Mouse (Mus musculus) kidney, embryonic 14.5 days (tissue): Measurements from ENCODE around the gene Kdm4b. TPM values are rescaled to one million over a fixed set of nuclear protein-coding genes. Genes with fewer than 3 reads are reported as not detected.
A peak's percentile ranks its signal among the peaks of the same experiment; 100 is the strongest.

Source experiments
- ATAC-seq: fragments of 200-750 bp; cut with Nextera tagmentation; 2 replicates; pipeline ENCODE4 v1.8.0; 2017; ENCODE audit warnings: moderate number of reproducible peaks, mild to moderate bottlenecking, moderate TSS enrichment, moderate library complexity; ENCODE audit not compliant: low FRiP score, low TSS enrichment
- H3K27ac ChIP-seq: fragments of 300-500 bp; sonication (generic); 2 replicates; pipeline ENCODE4 v1.5.1; 2014; ENCODE audit warnings: low read depth, mild to moderate bottlenecking, low read length, moderate library complexity, mixed read lengths
- H3K27me3 ChIP-seq: fragments of 300-500 bp; sonication (generic); 2 replicates; pipeline ENCODE4 v1.6.1; 2014; ENCODE audit warnings: mild to moderate bottlenecking, low read length; ENCODE audit not compliant: control insufficient read depth, insufficient read depth
- H3K36me3 ChIP-seq: fragments of 300-500 bp; sonication (generic); 2 replicates; pipeline ENCODE4 v1.6.1; 2014; ENCODE audit warnings: low read length, mixed read lengths; ENCODE audit not compliant: control insufficient read depth, insufficient read depth
- H3K4me1 ChIP-seq: fragments of 300-500 bp; sonication (generic); 2 replicates; pipeline ENCODE4 v1.6.1; 2014; ENCODE audit warnings: low read length, mixed read lengths; ENCODE audit not compliant: control insufficient read depth, insufficient read depth
- H3K4me2 ChIP-seq: fragments of 300-500 bp; sonication (generic); replicated peaks from 2 replicates; pipeline ENCODE4 v1.6.1; 2014; ENCODE audit warnings: low read depth, mild to moderate bottlenecking, low read length
- H3K4me3 ChIP-seq: fragments of 300-500 bp; sonication (generic); 2 replicates; pipeline ENCODE4 v1.5.1; 2014; ENCODE audit warnings: mild to moderate bottlenecking, low read length
- H3K9ac ChIP-seq: fragments of 300-500 bp; sonication (generic); 2 replicates; pipeline ENCODE4 v1.6.1; 2014; ENCODE audit warnings: low read depth, mild to moderate bottlenecking, low read length, moderate library complexity
- H3K9me3 ChIP-seq: fragments of 300-500 bp; sonication (generic); 2 replicates; pipeline ENCODE4 v1.6.1; 2016; ENCODE audit warnings: low read length; ENCODE audit not compliant: control insufficient read depth
- WGBS: fragments of 180-500 bp; shearing (Covaris S2); extraction: QIAGEN DNeasy Blood & Tissue Kit; methylation state at CpG from one replicate; pipeline ENCODE4 v1.1.7; 2014; 5-methylcytosine and 5-hydroxymethylcytosine counted together
- polyA plus RNA-seq: library from polyadenylated mRNA; unstranded; fragments of >200 nt; fragmentation: Nextera tagmentation; extraction: Ambion mirVana; gene quantifications from 2 replicates; pipeline ENCODE4 v1.2.1, GENCODE M21; 2014

Gene Kdm4b
- 22.9 and 33.3 TPM in 2 replicates for polyA plus RNA-seq

GRCm38 (mm10) chr17:56325450-56326152 is at the start of gene Kdm4b:
TSS of gene Kdm4b (plus strand) at chr17:56326062.
- Histone ChIP-seq H3K27me3 (no peaks in the 10 kb centered on the region), H3K4me3 (peak within 1 kb of the TSS; percentile 89), H3K9me3 (no peaks in the 10 kb centered on the region), H3K4me1 (peaks cover 15% of the 10 kb centered on the region), H3K36me3 (peaks cover 24% of the 10 kb centered on the region), H3K27ac (peak within 1 kb of the TSS; percentile 85), H3K9ac (peak within 1 kb of the TSS; percentile 95), H3K4me2 (peak within 1 kb of the TSS; percentile 94)
- peak; percentile 99 for ATAC-seq
- WGBS = under 1% methylated on average over 49 of the region's 57 CpGs

- Histone ChIP-seq H3K27me3 (no peaks in the 10 kb centered on the region), H3K27ac (peak within 1 kb of the TSS; percentile 85), H3K9ac (peak within 1 kb of the TSS; percentile 65), H3K4me1 (no peaks in the 10 kb centered on the region; the same call in 1 of the 2 replicates), H3K36me3 (peaks cover 25% of the 10 kb centered on the region), H3K9me3 (no peaks in the 10 kb centered on the region), H3K4me2 (peak within 1 kb of the TSS; percentile 65), H3K4me3 (peak within 1 kb of the TSS; percentile 58)
- peak; percentile 96 for ATAC-seq
- 6% methylated on average over 21 of the region's 21 CpGs for WGBS
Observed at GRCm38 (mm10) chr17:56276643-56277566, 49.0 kb upstream of the Kdm4b start, which contains the start of gene Ticam1. TSS of gene Ticam1 (minus strand) at chr17:56276786.

GRCm38 (mm10) chr17:56277567-56277893 is 48.3 kb upstream of the Kdm4b start:
- Histone ChIP-seq H3K27ac (peak overlapping the region; percentile 81), H3K4me3 (no peak overlapping the region), H3K36me3 (peaks cover 28% of the 10 kb centered on the region), H3K4me1 (no peaks in the 10 kb centered on the region; the same call in 1 of the 2 replicates), H3K27me3 (no peaks in the 10 kb centered on the region), H3K9me3 (no peaks in the 10 kb centered on the region), H3K9ac (no peak overlapping the region; the same call in 1 of the 2 replicates), H3K4me2 (peak overlapping the region; percentile 65; the same call in 1 of the 2 replicates)
- ATAC-seq = peak; percentile 18; the same call in 1 of the 2 replicates
- 42% methylated on average over 2 of the region's 2 CpGs for WGBS

- Histone ChIP-seq H3K27me3 (no peaks in the 10 kb centered on the region), H3K4me2 (no peak overlapping the region), H3K36me3 (peaks cover 36% of the 10 kb centered on the region), H3K4me3 (no peak overlapping the region), H3K4me1 (no peaks in the 10 kb centered on the region; the same call in 1 of the 2 replicates), H3K9me3 (no peaks in the 10 kb centered on the region), H3K27ac (no peak overlapping the region), H3K9ac (no peak overlapping the region)
- WGBS = 95% methylated on average over 5 of the region's 5 CpGs
- ATAC-seq = no peak
Observed at GRCm38 (mm10) chr17:56278340-56278739, 47.5 kb upstream of the Kdm4b start.

GRCm38 (mm10) chr17:56279481-56280155 is 46.2 kb upstream of the Kdm4b start:
- Histone ChIP-seq H3K4me3 (no peak overlapping the region), H3K4me1 (no peaks in the 10 kb centered on the region; the same call in 1 of the 2 replicates), H3K27ac (no peak overlapping the region), H3K9me3 (no peaks in the 10 kb centered on the region), H3K27me3 (no peaks in the 10 kb centered on the region), H3K36me3 (peaks cover 46% of the 10 kb centered on the region), H3K4me2 (no peak overlapping the region), H3K9ac (no peak overlapping the region)
- ATAC-seq = no peak
- 90% methylated on average over 12 of the region's 12 CpGs for WGBS

- H3K4me3 ChIP-seq = no peak overlapping the region
Observed at GRCm38 (mm10) chr17:56281193-56281592, 44.7 kb upstream of the Kdm4b start.

GRCm38 (mm10) chr17:56282802-56283201 is 43.1 kb upstream of the Kdm4b start:
- 95% methylated on average over 4 of the region's 4 CpGs for WGBS
- H3K4me3 ChIP-seq = no peak overlapping the region

More at GRCm38 (mm10) chr17:56281193-56281592, 44.7 kb upstream of the Kdm4b start:
- H3K9me3 ChIP-seq = no peaks in the 10 kb centered on the region
- peaks cover 62% of the 10 kb centered on the region for H3K36me3 ChIP-seq
- no peaks in the 10 kb centered on the region for H3K27me3 ChIP-seq
- H3K4me2 ChIP-seq = no peak overlapping the region
- ATAC-seq = no peak
- no peak overlapping the region for H3K9ac ChIP-seq
- no peak overlapping the region for H3K27ac ChIP-seq
- no peaks in the 10 kb centered on the region for H3K4me1 ChIP-seq
- 92% methylated on average over 12 of the region's 12 CpGs for WGBS

GRCm38 (mm10) chr17:56283316-56283715 is 42.5 kb upstream of the Kdm4b start:
- Histone ChIP-seq H3K9me3 (no peaks in the 10 kb centered on the region), H3K4me1 (peaks cover 6% of the 10 kb centered on the region), H3K36me3 (peaks cover 69% of the 10 kb centered on the region), H3K4me3 (no peak overlapping the region), H3K4me2 (no peak overlapping the region), H3K9ac (no peak overlapping the region), H3K27me3 (no peaks in the 10 kb centered on the region), H3K27ac (no peak overlapping the region)
- 89% methylated on average over 8 of the region's 8 CpGs for WGBS
- ATAC-seq = no peak

More at GRCm38 (mm10) chr17:56282802-56283201, 43.1 kb upstream of the Kdm4b start:
- Histone ChIP-seq H3K4me2 (no peak overlapping the region), H3K9me3 (no peaks in the 10 kb centered on the region), H3K36me3 (peaks cover 69% of the 10 kb centered on the region), H3K27me3 (no peaks in the 10 kb centered on the region), H3K27ac (no peak overlapping the region), H3K9ac (no peak overlapping the region), H3K4me1 (peaks cover 3% of the 10 kb centered on the region)
- no peak for ATAC-seq
